Mouse (Mus musculus) cerebellum, adult 2 months (tissue): ENCODE results near the gene H1foo.

ENCODE experiments used
- CTCF ChIP-seq: fragments of 200-500 bp; IDR thresholded peaks from 2 replicates; pipeline ENCODE4 v1.5.1; 2011; ENCODE audit warnings: low read depth, mild to moderate bottlenecking, control low read depth, low read length, moderate library complexity, borderline replicate concordance; ENCODE audit not compliant: insufficient read depth
- POLR2A ChIP-seq: fragments of 200-500 bp; IDR thresholded peaks from 2 replicates; pipeline ENCODE4 v1.6.1; 2011; ENCODE audit warnings: low read length, control low read depth, borderline replicate concordance; ENCODE audit not compliant: insufficient read depth

GRCm38 (mm10) chr6:115896346-115896745 lies 48.4 kb upstream of the H1foo start:
- no peak for TF ChIP-seq CTCF
- no peak for TF ChIP-seq POLR2A
